Mouse (Mus musculus): ENCODE measurements around the gene Cyp1a1.

DNA sequence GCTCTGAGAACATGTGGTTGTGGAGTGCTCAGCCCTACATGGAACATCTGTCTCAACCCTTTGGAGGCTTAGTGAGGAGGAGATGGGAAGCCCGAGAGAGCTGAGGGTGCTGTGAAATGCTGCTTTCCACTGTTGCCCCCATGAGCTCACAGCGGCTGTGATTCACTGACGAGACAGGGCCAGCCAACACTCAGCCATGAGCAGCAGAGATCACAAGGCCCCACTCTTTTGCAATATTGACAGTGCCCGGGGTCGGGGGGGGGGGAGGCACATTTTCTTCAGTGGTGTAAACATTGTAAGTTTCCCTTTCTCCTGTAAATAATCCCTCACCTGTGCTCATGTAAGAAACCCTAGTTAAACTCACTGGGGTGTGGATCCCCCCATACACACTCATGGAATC is 16.2 kb upstream of the Cyp1a1 start:
- TF ChIP-seq POLR2A (IDR thresholded peaks at IDR 0.05; ENCODE audit: insufficient read depth, low read depth, low read length): no peak
- no peak for TF ChIP-seq CTCF (IDR thresholded peaks at IDR 0.05; ENCODE audit: insufficient read depth, low read depth, low read length)

All from olfactory bulb, adult 2 months (tissue).